Mouse (Mus musculus) heart, embryonic 14.5 days (tissue): ENCODE measurements at regions not wholly inside any gene's neighbourhood (a gene's known extent, or its start where the extent isn't known, plus 50 kb on each side); places are given as distances from the start of the nearest gene placed in this dataset.
"Not testable (repeated sequence)": the region's sequence is repeated elsewhere in the genome, so short reads cannot be mapped to it uniquely, and the experiment has no call there.

Experiments
- ATAC-seq: fragments of 200-750 bp; cut with Nextera tagmentation; 2 replicates; pipeline ENCODE4 v1.8.0; 2017; ENCODE audit warnings: low read depth, moderate TSS enrichment; ENCODE audit not compliant: insufficient number of reproducible peaks, insufficient read depth, low FRiP score
- H3K27ac ChIP-seq, 2 experiments: fragments of 200-500 bp in 1 of 2; fragments of 300-500 bp in 1 of 2; sonication (generic) in 1 of 2; replicated peaks in 1 of 2; 2 replicates each; pipeline ENCODE4 v1.5.1; 2012 to 2014; ENCODE audit warnings: low read depth in 2 of 2, low read length in 2 of 2, control low read depth in 1 of 2, mild to moderate bottlenecking in 1 of 2, mixed read lengths in 1 of 2; ENCODE audit not compliant: control insufficient read depth in 1 of 2, insufficient read depth in 1 of 2
- H3K27me3 ChIP-seq: fragments of 300-500 bp; sonication (generic); 2 replicates; pipeline ENCODE4 v1.6.1; 2014; ENCODE audit warnings: mild to moderate bottlenecking, low read length, control low read depth; ENCODE audit not compliant: control insufficient read depth, insufficient read depth
- H3K36me3 ChIP-seq: fragments of 300-500 bp; sonication (generic); 2 replicates; pipeline ENCODE4 v1.6.1; 2014; ENCODE audit warnings: mild to moderate bottlenecking, control low read depth, low read length, mixed read lengths; ENCODE audit not compliant: control insufficient read depth, insufficient read depth
- H3K4me1 ChIP-seq, 2 experiments: fragments of 200-500 bp in 1 of 2; fragments of 300-500 bp in 1 of 2; sonication (generic) in 1 of 2; 2 replicates each; pipeline ENCODE4 v1.6.1; 2012 to 2014; ENCODE audit warnings: low read length in 2 of 2, control low read depth in 1 of 2, mixed read lengths in 1 of 2; ENCODE audit not compliant: control insufficient read depth in 2 of 2, insufficient read depth in 2 of 2
- H3K4me2 ChIP-seq: fragments of 300-500 bp; sonication (generic); 2 replicates; pipeline ENCODE4 v1.6.1; 2014; ENCODE audit warnings: mild to moderate bottlenecking, low read length
- H3K4me3 ChIP-seq, 2 experiments: fragments of 200-500 bp in 1 of 2; fragments of 300-500 bp in 1 of 2; sonication (generic) in 1 of 2; 2 replicates each; pipeline ENCODE4 v1.5.1; 2012 to 2014; ENCODE audit warnings: low read length in 2 of 2, mild to moderate bottlenecking in 2 of 2, control low read depth in 1 of 2, low read depth in 1 of 2, moderate library complexity in 1 of 2; ENCODE audit not compliant: control insufficient read depth in 1 of 2, insufficient read depth in 1 of 2
- H3K9ac ChIP-seq: fragments of 300-500 bp; sonication (generic); 2 replicates; pipeline ENCODE4 v1.6.1; 2014; ENCODE audit warnings: mild to moderate bottlenecking, low read length
- H3K9me3 ChIP-seq: fragments of 300-500 bp; sonication (generic); 2 replicates; pipeline ENCODE4 v1.6.1; 2016; ENCODE audit warnings: low read length, control low read depth; ENCODE audit not compliant: control insufficient read depth
- WGBS: fragments of 180-500 bp; shearing (Covaris S2); extraction: QIAGEN DNeasy Blood & Tissue Kit; methylation state at CpG from one replicate; pipeline ENCODE4 v1.1.7; 2014; 5-methylcytosine and 5-hydroxymethylcytosine counted together

GRCm38 (mm10) chr2:108033328-108034182 lies 743.1 kb downstream of the Kcna4 start:
- no peak for ATAC-seq
- Histone ChIP-seq H3K9me3 (no peaks in the 10 kb centered on the region), H3K9ac (no peak overlapping the region), H3K36me3 (no peaks in the 10 kb centered on the region), H3K4me2 (no peak overlapping the region), H3K4me1 (no peaks in the 10 kb centered on the region), H3K4me3 (no peak overlapping the region), H3K27ac (no peak overlapping the region), H3K27me3 (no peaks in the 10 kb centered on the region)
- WGBS: 56% methylated on average over 8 of the region's 8 CpGs

- no peaks in the 10 kb centered on the region for H3K27me3 ChIP-seq
- H3K27ac ChIP-seq: no peak overlapping the region
- H3K36me3 ChIP-seq: no peaks in the 10 kb centered on the region
- no peaks in the 10 kb centered on the region for H3K4me1 ChIP-seq
- H3K4me3 ChIP-seq: no peak overlapping the region
- H3K9me3 ChIP-seq: no peaks in the 10 kb centered on the region
- no peak for ATAC-seq
- WGBS: 53% methylated on average over 4 of the region's 4 CpGs
- H3K9ac ChIP-seq: no peak overlapping the region
- H3K4me2 ChIP-seq: no peak overlapping the region
These were observed 744.4 kb downstream of the Kcna4 start for GRCm38 (mm10) chr2:108034882-108035281.

GRCm38 (mm10) chr2:108042086-108042485 lies 751.6 kb downstream of the Kcna4 start:
- no peak overlapping the region for H3K9ac ChIP-seq
- H3K36me3 ChIP-seq: no peaks in the 10 kb centered on the region
- no peaks in the 10 kb centered on the region for H3K9me3 ChIP-seq
- no peak overlapping the region for H3K4me3 ChIP-seq
- no peak for ATAC-seq
- WGBS: 62% methylated on average over 2 of the region's 2 CpGs
- no peak overlapping the region for H3K27ac ChIP-seq
- no peaks in the 10 kb centered on the region for H3K27me3 ChIP-seq
- H3K4me2 ChIP-seq: no peak overlapping the region
- H3K4me1 ChIP-seq: no peaks in the 10 kb centered on the region

- H3K4me1 ChIP-seq: no peaks in the 10 kb centered on the region
- no peak overlapping the region for H3K9ac ChIP-seq
- H3K27ac ChIP-seq: no peak overlapping the region
- H3K27me3 ChIP-seq: no peaks in the 10 kb centered on the region
- H3K4me3 ChIP-seq: no peak overlapping the region
- ATAC-seq: no peak
- no peaks in the 10 kb centered on the region for H3K36me3 ChIP-seq
- H3K4me2 ChIP-seq: no peak overlapping the region
- 92% methylated on average over 2 of the region's 2 CpGs for WGBS
- no peaks in the 10 kb centered on the region for H3K9me3 ChIP-seq
These were observed 754.4 kb downstream of the Kcna4 start for GRCm38 (mm10) chr2:108044885-108045284.

GRCm38 (mm10) chr2:108045997-108046396 lies 755.6 kb downstream of the Kcna4 start:
- Histone ChIP-seq H3K9me3 (no peaks in the 10 kb centered on the region), H3K36me3 (no peaks in the 10 kb centered on the region), H3K27ac (no peak overlapping the region), H3K4me2 (no peak overlapping the region), H3K27me3 (no peaks in the 10 kb centered on the region), H3K9ac (no peak overlapping the region), H3K4me3 (no peak overlapping the region), H3K4me1 (no peaks in the 10 kb centered on the region)
- ATAC-seq: no peak
- 79% methylated on average over 2 of the region's 2 CpGs for WGBS

GRCm38 (mm10) chr2:108062751-108063150 lies 772.3 kb downstream of the Kcna4 start:
- not testable (repeated sequence) for H3K9me3 ChIP-seq, H3K27me3 ChIP-seq, H3K9ac ChIP-seq, H3K4me2 ChIP-seq, H3K27ac ChIP-seq, H3K36me3 ChIP-seq, ATAC-seq, H3K4me3 ChIP-seq, H3K4me1 ChIP-seq
- 76% methylated on average over 2 of the region's 2 CpGs for WGBS

- Histone ChIP-seq H3K36me3 (no peaks in the 10 kb centered on the region), H3K27ac (no peak overlapping the region), H3K27me3 (no peaks in the 10 kb centered on the region), H3K4me2 (no peak overlapping the region), H3K9me3 (no peaks in the 10 kb centered on the region), H3K4me1 (no peaks in the 10 kb centered on the region), H3K9ac (no peak overlapping the region), H3K4me3 (no peak overlapping the region)
- WGBS: 71% methylated on average over 3 of the region's 3 CpGs
- no peak for ATAC-seq
These were observed 793.5 kb downstream of the Kcna4 start for GRCm38 (mm10) chr2:108083911-108084310.

- Histone ChIP-seq H3K4me3 (no peak overlapping the region), H3K27ac (0 out of 4 replicates have a peak overlapping the region, but pooled peaks of 1 of the 2 experiments have one; percentile 11), H3K9ac (no peak overlapping the region), H3K4me1 (peaks cover 2 to 3% of the 10 kb centered on the region in 2 experiments), H3K36me3 (no peaks in the 10 kb centered on the region), H3K4me2 (no peak overlapping the region), H3K27me3 (no peaks in the 10 kb centered on the region), H3K9me3 (no peaks in the 10 kb centered on the region)
- WGBS: 25% methylated on average over 4 of the region's 4 CpGs
- ATAC-seq: no peak
These were observed 799.8 kb downstream of the Kcna4 start for GRCm38 (mm10) chr2:108090266-108090665.
